Mouse (Mus musculus): ENCODE data around the gene Mageb1. TPM values are rescaled to one million over a fixed set of nuclear protein-coding genes. Genes with fewer than 3 reads are reported as not detected.
"Not testable (repeated sequence)": the region's sequence is repeated elsewhere in the genome, so short reads cannot be mapped to it uniquely, and the experiment has no call there.

Gene Mageb1
- polyA plus RNA-seq (2016; fragmentation: Nextera tagmentation; extraction: Ambion mirVana): not detected in 2 replicates

DNA sequence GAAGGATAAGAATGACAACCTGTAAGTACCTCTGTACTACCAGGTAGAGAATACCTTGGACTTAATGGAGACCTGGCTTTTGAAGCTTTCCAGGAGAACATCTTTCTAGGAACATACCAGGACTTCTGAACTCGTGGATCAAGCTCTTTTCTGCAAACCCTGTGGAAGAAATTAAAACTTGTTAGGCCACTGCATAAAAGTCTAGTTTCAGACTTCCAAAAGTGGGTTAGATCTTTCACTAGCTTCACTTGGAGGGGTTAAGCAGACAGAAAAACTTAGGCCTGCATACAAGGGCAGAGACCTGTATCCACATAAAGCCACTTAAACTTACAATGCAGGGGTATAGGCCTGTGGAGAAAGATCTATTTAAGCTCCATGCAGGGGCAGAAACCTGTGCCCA lies at the start of gene Mageb1:
TSS of gene Mageb1 (minus strand) at position 101 of the 400 bp plus-strand sequence.
- H3K4me1 ChIP-seq; H3K27me3 ChIP-seq (ENCODE audit: low read depth, poor library complexity, severe bottlenecking); DNase-seq (ENCODE audit: low spot score); H3K4me3 ChIP-seq; H3K36me3 ChIP-seq; H3K9me3 ChIP-seq (replicated peaks); H3K27ac ChIP-seq (replicated peaks): not testable (repeated sequence)
- 33% methylated on average over 1 of the region's 1 CpGs for WGBS

Other genes starting within 250 kb of the Mageb1 start
- gene Mageb5, start 233.3 kb downstream of the Mageb1 start, polyA plus RNA-seq (2016; fragmentation: Nextera tagmentation; extraction: Ambion mirVana): not detected in 2 replicates